Mouse (Mus musculus) duodenum, adult 2 months (tissue): Measurements from ENCODE around the gene Smarca5. TPM values are rescaled to one million over a fixed set of nuclear protein-coding genes. Genes with fewer than 3 reads are reported as not detected.

Source experiments
- polyA plus RNA-seq: library from polyadenylated mRNA; depleted of rRNA; stranded (reverse); fragments of >200 nt; gene quantifications from 2 replicates; pipeline ENCODE4 v1.2.3, GENCODE M21; 2012; ENCODE audit warnings: low replicate concordance; rRNA removed

Smarca5 gene
- 5.5 and 6.4 TPM in 2 replicates for polyA plus RNA-seq

DNA sequence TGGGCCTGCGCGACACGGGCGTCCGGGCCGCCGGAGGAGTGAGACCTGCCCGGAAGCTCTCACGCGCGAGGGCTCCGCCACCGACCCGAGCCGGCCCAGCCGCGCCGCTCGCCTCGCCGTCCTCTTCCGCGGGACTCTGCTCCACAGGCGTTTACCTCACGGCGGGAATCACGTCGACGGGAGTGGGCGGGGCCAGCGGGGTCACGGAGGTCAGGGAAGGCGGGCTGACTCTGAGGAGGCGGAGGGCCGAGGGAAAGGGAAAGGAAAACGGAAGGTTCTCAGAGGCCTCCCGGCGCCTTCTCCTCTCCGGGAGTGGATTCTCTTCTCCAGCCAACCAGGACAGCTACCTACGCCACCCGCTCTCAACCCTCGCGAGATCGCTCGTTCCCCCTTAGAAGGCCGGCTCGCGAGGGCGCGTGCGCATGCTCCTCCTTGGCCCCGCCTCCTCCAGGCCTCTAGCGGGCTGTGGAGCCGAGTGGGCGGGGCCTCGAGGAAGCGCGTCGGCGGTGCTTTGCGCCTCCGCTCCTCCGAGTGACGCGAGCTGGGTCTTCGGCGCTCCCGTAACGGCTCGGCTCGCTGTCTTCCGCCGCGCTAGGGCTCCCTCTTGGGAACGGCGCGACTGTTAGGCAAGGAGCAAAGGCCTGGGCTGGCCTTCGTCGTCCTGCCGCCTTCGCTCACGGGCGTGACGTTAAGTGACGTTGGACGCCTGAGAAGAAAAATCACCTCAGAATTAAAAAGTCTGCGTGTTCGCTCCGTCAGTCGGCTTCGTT is at the start of gene Smarca5:
Smarca5 (minus strand) TSS at position 343 of the 770 bp plus-strand sequence.

Other genes starting within 250 kb of the Smarca5 start
- gene Gypa, start 245.7 kb downstream of the Smarca5 start, polyA plus RNA-seq: not detected in 2 replicates
- not detected in 2 replicates for gene Frem3, start 128.4 kb downstream of the Smarca5 start, polyA plus RNA-seq
- 6.9 and 9.5 TPM in 2 replicates for gene Gab1, start 141.0 kb upstream of the Smarca5 start, polyA plus RNA-seq